Comparison of ENCODE assay signal across 8 mouse cellular contexts in the genomic region with DNA sequence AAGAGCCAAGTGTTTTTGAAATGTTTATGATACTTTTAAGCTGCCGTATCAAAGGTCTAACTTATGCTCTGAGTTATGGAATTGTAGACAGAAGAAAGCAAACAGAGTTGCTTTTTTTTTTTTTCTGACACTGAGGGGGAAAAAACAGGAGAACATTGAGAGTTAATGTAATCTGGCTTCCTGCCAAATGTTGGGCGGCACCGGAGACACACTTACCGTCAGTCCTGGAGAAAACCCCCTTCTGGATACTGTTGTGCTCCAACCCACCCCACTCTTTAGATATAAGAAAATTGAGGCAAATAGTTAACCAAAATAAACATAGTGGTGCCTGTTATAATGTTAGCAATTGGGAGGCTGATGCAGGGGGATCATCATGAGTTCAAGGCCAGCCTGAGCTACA. TPM values are rescaled to one million over a fixed set of nuclear protein-coding genes. Genes with fewer than 3 reads are reported as not detected.
DNase-seq lines count a peak whose midpoint lies in the region; ATAC-seq lines count a peak whose summit lies in the region.

No protein-coding gene starts in this region.

- no peaks in the 10 kb centered on the region for H3K9me3 ChIP-seq in midbrain, embryonic 14.5 days (ENCODE audit: control insufficient read depth, low read length)
- no peaks in the 10 kb centered on the region for H3K9me3 ChIP-seq in midbrain, embryonic 11.5 days (ENCODE audit: control insufficient read depth, low read length)
- H3K9me3 ChIP-seq in heart, embryonic 12.5 days (replicated peaks) = peaks cover 5% of the 10 kb centered on the region; the same call in 1 of the 2 replicates
- H3K9me3 ChIP-seq in limb, embryonic 10.5 days (replicated peaks) = no peaks in the 10 kb centered on the region
- no peaks in the 10 kb centered on the region; the same call in 1 of the 2 replicates for H3K9me3 ChIP-seq in stomach, embryonic 14.5 days (ENCODE audit: control insufficient read depth, low read depth, low read length)

- WGBS in midbrain, embryonic 14.5 days = 32% methylated on average over 4 of the region's 4 CpGs
- WGBS in midbrain, embryonic 11.5 days = 66% methylated on average over 4 of the region's 4 CpGs
- WGBS in heart, embryonic 12.5 days = 16% methylated on average over 4 of the region's 4 CpGs
- 54% methylated on average over 4 of the region's 4 CpGs for WGBS in limb, embryonic 10.5 days
- WGBS in stomach, embryonic 14.5 days = 3% methylated on average over 4 of the region's 4 CpGs

- no peak overlapping the region for H3K4me2 ChIP-seq in midbrain, embryonic 14.5 days (ENCODE audit: low read length)
- no peak overlapping the region for H3K4me2 ChIP-seq in midbrain, embryonic 11.5 days
- peak overlapping the region; percentile 51 for H3K4me2 ChIP-seq in heart, embryonic 12.5 days
- H3K4me2 ChIP-seq in stomach, embryonic 14.5 days (replicated peaks; ENCODE audit: low read depth, low read length) = no peak overlapping the region; the same call in 1 of the 2 replicates

- ATAC-seq in midbrain, embryonic 14.5 days (ENCODE audit: low FRiP score, low TSS enrichment) = no peak
- ATAC-seq in midbrain, embryonic 11.5 days (ENCODE audit: low FRiP score) = no peak
- ATAC-seq in heart, embryonic 12.5 days (ENCODE audit: insufficient number of reproducible peaks, low FRiP score) = 0 out of 2 replicates have a peak, but pooled peaks have one; percentile 48
- ATAC-seq in stomach, embryonic 14.5 days (ENCODE audit: insufficient number of reproducible peaks, insufficient read depth, low FRiP score, low read depth) = peak; percentile 51; the same call in 1 of the 2 replicates

- peaks cover 4% of the 10 kb centered on the region; the same call in 1 of the 2 replicates for H3K4me1 ChIP-seq in midbrain, embryonic 14.5 days (ENCODE audit: control insufficient read depth, insufficient read depth, low read length)
- H3K4me1 ChIP-seq in midbrain, embryonic 11.5 days (ENCODE audit: control insufficient read depth, insufficient read depth, low read length) = peaks cover 5% of the 10 kb centered on the region; the same call in 1 of the 2 replicates
- peaks cover 20% of the 10 kb centered on the region for H3K4me1 ChIP-seq in heart, embryonic 12.5 days (replicated peaks)
- H3K4me1 ChIP-seq in limb, embryonic 10.5 days = peaks cover 40% of the 10 kb centered on the region
- H3K4me1 ChIP-seq in stomach, embryonic 14.5 days (ENCODE audit: control insufficient read depth, insufficient read depth, low read length) = peaks cover 20% of the 10 kb centered on the region

- intact Hi-C loops in gastrocnemius, postnatal 14 days (cut with DNase I; ENCODE audit: low total_unique reads) = no loop called here

- no peaks in the 10 kb centered on the region for H3K36me3 ChIP-seq in midbrain, embryonic 14.5 days (ENCODE audit: control insufficient read depth, insufficient read depth, low read length)
- H3K36me3 ChIP-seq in midbrain, embryonic 11.5 days (ENCODE audit: control insufficient read depth, insufficient read depth, low read length) = no peaks in the 10 kb centered on the region
- no peaks in the 10 kb centered on the region for H3K36me3 ChIP-seq in heart, embryonic 12.5 days
- no peaks in the 10 kb centered on the region for H3K36me3 ChIP-seq in limb, embryonic 10.5 days
- H3K36me3 ChIP-seq in stomach, embryonic 14.5 days (ENCODE audit: control insufficient read depth, insufficient read depth, low read length) = no peaks in the 10 kb centered on the region

- H3K27me3 ChIP-seq in midbrain, embryonic 14.5 days (ENCODE audit: control insufficient read depth, insufficient read depth, low read length) = no peaks in the 10 kb centered on the region
- no peaks in the 10 kb centered on the region for H3K27me3 ChIP-seq in midbrain, embryonic 11.5 days (ENCODE audit: control insufficient read depth, insufficient read depth, low read length)
- no peaks in the 10 kb centered on the region for H3K27me3 ChIP-seq in heart, embryonic 12.5 days (replicated peaks)
- no peaks in the 10 kb centered on the region for H3K27me3 ChIP-seq in limb, embryonic 10.5 days (ENCODE audit: low read depth, poor library complexity, severe bottlenecking)
- no peaks in the 10 kb centered on the region for H3K27me3 ChIP-seq in stomach, embryonic 14.5 days (ENCODE audit: control insufficient read depth, insufficient read depth, low read length)

- DNase-seq in midbrain, embryonic 14.5 days = peak; percentile 60
- DNase-seq in midbrain, embryonic 11.5 days (ENCODE audit: low spot score, missing footprints) = no peak
- no peak for DNase-seq in limb, embryonic 10.5 days (ENCODE audit: low spot score)
- no peak for DNase-seq in gastrocnemius, postnatal 25 days
- DNase-seq in gastrocnemius, postnatal 14 days = no peak
- DNase-seq in testis, postnatal 14 days (ENCODE audit: low spot score) = no peak

- no peak overlapping the region for H3K4me3 ChIP-seq in midbrain, embryonic 14.5 days (replicated peaks; ENCODE audit: low read depth, low read length)
- no peak overlapping the region for H3K4me3 ChIP-seq in midbrain, embryonic 11.5 days (ENCODE audit: low read depth, low read length)
- H3K4me3 ChIP-seq in heart, embryonic 12.5 days = no peak overlapping the region
- no peak overlapping the region for H3K4me3 ChIP-seq in limb, embryonic 10.5 days
- H3K4me3 ChIP-seq in stomach, embryonic 14.5 days (ENCODE audit: low read depth, low read length) = no peak overlapping the region

- no peak overlapping the region for H3K9ac ChIP-seq in midbrain, embryonic 14.5 days (replicated peaks; ENCODE audit: low read length)
- no peak overlapping the region for H3K9ac ChIP-seq in midbrain, embryonic 11.5 days (ENCODE audit: low read length)
- H3K9ac ChIP-seq in heart, embryonic 12.5 days = no peak overlapping the region
- no peak overlapping the region for H3K9ac ChIP-seq in stomach, embryonic 14.5 days (replicated peaks; ENCODE audit: low read depth, low read length)

- H3K27ac ChIP-seq in midbrain, embryonic 14.5 days (replicated peaks; ENCODE audit: low read depth, low read length) = no peak overlapping the region
- no peak overlapping the region for H3K27ac ChIP-seq in midbrain, embryonic 11.5 days (ENCODE audit: low read depth, low read length)
- peak overlapping the region; percentile 79 for H3K27ac ChIP-seq in heart, embryonic 12.5 days (ENCODE audit: poor library complexity, severe bottlenecking)
- H3K27ac ChIP-seq in limb, embryonic 10.5 days = peak overlapping the region; percentile 83
- peak overlapping the region; percentile 86 for H3K27ac ChIP-seq in stomach, embryonic 14.5 days (ENCODE audit: low read length)

RNA-seq across cellular contexts. Expression of gene Gmpr, which starts 52.6 kb away (rescaled TPM):
- 26.1 and 27.0 TPM in 2 replicates for polyA plus RNA-seq in midbrain, embryonic 14.5 days (2014; fragmentation: Nextera tagmentation; extraction: Ambion mirVana)
- 19.5 and 20.5 TPM in 2 replicates for polyA plus RNA-seq in midbrain, embryonic 11.5 days (2014; fragmentation: Nextera tagmentation; extraction: Ambion mirVana)
- 165 and 166 TPM in 2 replicates for polyA plus RNA-seq in heart, embryonic 12.5 days (2016; fragmentation: Nextera tagmentation; extraction: Ambion mirVana)
- 25.2 and 27.8 TPM in 2 replicates for polyA plus RNA-seq in limb, embryonic 10.5 days (2016; fragmentation: Nextera tagmentation; extraction: Ambion mirVana)
- polyA plus RNA-seq in stomach, embryonic 14.5 days (2014; fragmentation: Nextera tagmentation; extraction: Ambion mirVana) = 34.6 and 35.4 TPM in 2 replicates
- 100 to 1,000 TPM; 132 to 159 TPM for total RNA-seq in gastrocnemius, postnatal 25 days (2021)
- total RNA-seq in gastrocnemius, postnatal 14 days (2021) = 100 to 1,000 TPM; 135 to 147 TPM

Comparison
In these comparisons a context has a peak if more than half of its experiments do, and no peak if none do; other contexts are left out.
1. ATAC-seq: peak in heart, embryonic 12.5 days (single experiment) and stomach, embryonic 14.5 days (single experiment); none in midbrain, embryonic 14.5 days (single experiment) and midbrain, embryonic 11.5 days (single experiment).
2. H3K27ac ChIP-seq: peak in heart, embryonic 12.5 days (single experiment), limb, embryonic 10.5 days (single experiment) and stomach, embryonic 14.5 days (single experiment); none in midbrain, embryonic 14.5 days (single experiment) and midbrain, embryonic 11.5 days (single experiment).